Mouse (Mus musculus) heart, postnatal 0 days (tissue): ENCODE results near the gene Stfa2l1. TPM values are rescaled to one million over a fixed set of nuclear protein-coding genes. Genes with fewer than 3 reads are reported as not detected.
"Not testable (repeated sequence)": the region's sequence is repeated elsewhere in the genome, so short reads cannot be mapped to it uniquely, and the experiment has no call there.

Source experiments
- ATAC-seq: fragments of 200-750 bp; cut with Nextera tagmentation; 2 replicates; pipeline ENCODE4 v1.8.0; 2017; ENCODE audit warnings: low read depth, moderate number of reproducible peaks, moderate library complexity; ENCODE audit not compliant: insufficient read depth
- DNase-seq: peaks from one replicate; pipeline ENCODE4 v3.0.0-alpha.2; 2016; ENCODE audit warnings: low spot score
- H3K27ac ChIP-seq: fragments of 300-500 bp; sonication (generic); 2 replicates; pipeline ENCODE4 v1.5.1; 2014; ENCODE audit warnings: low read depth, mild to moderate bottlenecking
- H3K27me3 ChIP-seq: fragments of 300-500 bp; sonication (generic); 2 replicates; pipeline ENCODE4 v1.6.1; 2014; ENCODE audit warnings: low read length, mixed read lengths; ENCODE audit not compliant: control insufficient read depth, insufficient read depth
- H3K36me3 ChIP-seq: fragments of 300-500 bp; sonication (generic); replicated peaks from 2 replicates; pipeline ENCODE4 v1.6.1; 2014; ENCODE audit warnings: low read length, mixed read lengths; ENCODE audit not compliant: control insufficient read depth, insufficient read depth
- H3K4me1 ChIP-seq: fragments of 300-500 bp; sonication (generic); 2 replicates; pipeline ENCODE4 v1.6.1; 2014; ENCODE audit warnings: antibody characterized with exemption; ENCODE audit not compliant: control insufficient read depth, insufficient read depth
- H3K4me2 ChIP-seq: fragments of 300-500 bp; sonication (generic); 2 replicates; pipeline ENCODE4 v1.6.1; 2014; ENCODE audit warnings: low read depth, mild to moderate bottlenecking, low read length, moderate library complexity
- H3K4me3 ChIP-seq: fragments of 300-500 bp; sonication (generic); 2 replicates; pipeline ENCODE4 v1.5.1; 2014; ENCODE audit warnings: low read depth, low read length
- H3K9ac ChIP-seq: fragments of 300-500 bp; sonication (generic); replicated peaks from 2 replicates; pipeline ENCODE4 v1.6.1; 2014; ENCODE audit warnings: low read depth, low read length, mixed read lengths
- H3K9me3 ChIP-seq: fragments of 300-500 bp; sonication (generic); replicated peaks from 2 replicates; pipeline ENCODE4 v1.6.1; 2016; ENCODE audit warnings: low read length; ENCODE audit not compliant: control insufficient read depth
- CTCF ChIP-seq: IDR thresholded peaks from 2 replicates; pipeline ENCODE4 v1.5.1; 2016; ENCODE audit warnings: antibody characterized with exemption, control low read depth, low read depth
- EP300 ChIP-seq: IDR thresholded peaks from 2 replicates; pipeline ENCODE4 v1.6.1; 2016; ENCODE audit warnings: antibody characterized with exemption, low read depth
- WGBS: fragments of 180-500 bp; shearing (Covaris S2); extraction: QIAGEN DNeasy Blood & Tissue Kit; methylation state at CpG from one replicate; pipeline ENCODE4 v1.1.7; 2014; 5-methylcytosine and 5-hydroxymethylcytosine counted together
- polyA plus RNA-seq: library from polyadenylated mRNA; unstranded; fragments of >200 nt; fragmentation: Nextera tagmentation; extraction: Ambion mirVana; gene quantifications from 2 replicates; pipeline ENCODE4 v1.2.1, GENCODE M21; 2015
- total RNA-seq: library from RNA; depleted of rRNA; stranded (reverse); fragments of >200 nt; gene quantifications from 2 replicates; pipeline ENCODE4 v1.2.3, GENCODE M21; 2014; ENCODE audit warnings: low replicate concordance; rRNA removed

The Stfa2l1 gene
- total RNA-seq (1.3 TPM in 1 of 2 replicates, not detected in the other), polyA plus RNA-seq (1.7 and 2.4 TPM in 2 replicates)

- DNase-seq (no peak), ATAC-seq (no peak)
- TF ChIP-seq EP300 (no peak), CTCF (no peak)
- no peaks in the 10 kb centered on the region for H3K9me3 ChIP-seq
- no peak within 1 kb of the TSS for H3K4me3 ChIP-seq
- no peak within 1 kb of the TSS for H3K27ac ChIP-seq
- H3K27me3 ChIP-seq: no peaks in the 10 kb centered on the region
- no peaks in the 10 kb centered on the region for H3K4me1 ChIP-seq
- no peak within 1 kb of the TSS for H3K9ac ChIP-seq
- H3K4me2 ChIP-seq: no peak within 1 kb of the TSS
- no peaks in the 10 kb centered on the region for H3K36me3 ChIP-seq
Observed at GRCm38 (mm10) chr16:36156402-36156975, at the start of gene Stfa2l1. TSS of gene Stfa2l1 (plus strand) at chr16:36156811.

GRCm38 (mm10) chr16:36111486-36111885 is 45.1 kb upstream of the Stfa2l1 start:
- not testable (repeated sequence) for H3K4me3 ChIP-seq, DNase-seq, H3K4me1 ChIP-seq, H3K9me3 ChIP-seq, H3K27ac ChIP-seq, H3K9ac ChIP-seq, H3K27me3 ChIP-seq, H3K36me3 ChIP-seq, H3K4me2 ChIP-seq, ATAC-seq

GRCm38 (mm10) chr16:36115751-36116150 is 40.9 kb upstream of the Stfa2l1 start:
- H3K27me3 ChIP-seq, ATAC-seq, H3K36me3 ChIP-seq, H3K4me1 ChIP-seq, DNase-seq, H3K4me3 ChIP-seq, H3K9me3 ChIP-seq, H3K27ac ChIP-seq, H3K4me2 ChIP-seq, H3K9ac ChIP-seq: not testable (repeated sequence)
- WGBS: 80% methylated on average over 6 of the region's 6 CpGs

- Histone ChIP-seq H3K27ac (no peak overlapping the region), H3K4me2 (no peak overlapping the region)
Observed at GRCm38 (mm10) chr16:36128092-36128491, 28.5 kb upstream of the Stfa2l1 start.

GRCm38 (mm10) chr16:36131141-36131540 is 25.5 kb upstream of the Stfa2l1 start, which contains the start of gene Csta1:
TSS of gene Csta1 (minus strand) at chr16:36131241.
- Histone ChIP-seq H3K9me3 (no peaks in the 10 kb centered on the region), H3K4me3 (no peak within 1 kb of the TSS), H3K9ac (no peak within 1 kb of the TSS), H3K36me3 (no peaks in the 10 kb centered on the region), H3K27ac (no peak within 1 kb of the TSS), H3K27me3 (no peaks in the 10 kb centered on the region), H3K4me1 (no peaks in the 10 kb centered on the region), H3K4me2 (no peak within 1 kb of the TSS)
- WGBS: 63% methylated on average over 1 of the region's 1 CpGs
- DNase-seq (no peak), ATAC-seq (no peak)
- TF ChIP-seq EP300 (no peak), CTCF (no peak)

More at GRCm38 (mm10) chr16:36128092-36128491, 28.5 kb upstream of the Stfa2l1 start:
- ATAC-seq: no peak
- no peaks in the 10 kb centered on the region for H3K36me3 ChIP-seq
- no peaks in the 10 kb centered on the region for H3K4me1 ChIP-seq
- H3K27me3 ChIP-seq: no peaks in the 10 kb centered on the region
- H3K4me3 ChIP-seq: no peak overlapping the region
- no peak overlapping the region for H3K9ac ChIP-seq
- DNase-seq: no peak
- TF ChIP-seq EP300 (no peak), CTCF (no peak)
- 71% methylated on average over 7 of the region's 7 CpGs for WGBS
- H3K9me3 ChIP-seq: no peaks in the 10 kb centered on the region

- H3K36me3 ChIP-seq: no peaks in the 10 kb centered on the region
- no peak overlapping the region for H3K9ac ChIP-seq
- no peak overlapping the region for H3K27ac ChIP-seq
- no peak overlapping the region for H3K4me3 ChIP-seq
- TF ChIP-seq EP300 (no peak), CTCF (no peak)
- WGBS: 69% methylated on average over 2 of the region's 2 CpGs
- no peaks in the 10 kb centered on the region for H3K27me3 ChIP-seq
- H3K4me2 ChIP-seq: no peak overlapping the region
- DNase-seq (no peak), ATAC-seq (no peak)
- H3K9me3 ChIP-seq: no peaks in the 10 kb centered on the region
- no peaks in the 10 kb centered on the region for H3K4me1 ChIP-seq
Observed at GRCm38 (mm10) chr16:36138201-36138600, 18.4 kb upstream of the Stfa2l1 start.

- H3K4me1 ChIP-seq, H3K36me3 ChIP-seq, H3K9ac ChIP-seq, H3K9me3 ChIP-seq, H3K4me2 ChIP-seq, H3K27me3 ChIP-seq, DNase-seq, ATAC-seq, H3K4me3 ChIP-seq, H3K27ac ChIP-seq: not testable (repeated sequence)
- 85% methylated on average over 9 of the region's 10 CpGs for WGBS
Observed at GRCm38 (mm10) chr16:36167841-36168240, 11.2 kb downstream of the Stfa2l1 start.
